Mouse (Mus musculus): ENCODE results near the gene Ints3. TPM values are rescaled to one million over a fixed set of nuclear protein-coding genes. Genes with fewer than 3 reads are reported as not detected.

Gene Ints3
- polyA plus RNA-seq, 1 experiment: 22.9 TPM

DNA sequence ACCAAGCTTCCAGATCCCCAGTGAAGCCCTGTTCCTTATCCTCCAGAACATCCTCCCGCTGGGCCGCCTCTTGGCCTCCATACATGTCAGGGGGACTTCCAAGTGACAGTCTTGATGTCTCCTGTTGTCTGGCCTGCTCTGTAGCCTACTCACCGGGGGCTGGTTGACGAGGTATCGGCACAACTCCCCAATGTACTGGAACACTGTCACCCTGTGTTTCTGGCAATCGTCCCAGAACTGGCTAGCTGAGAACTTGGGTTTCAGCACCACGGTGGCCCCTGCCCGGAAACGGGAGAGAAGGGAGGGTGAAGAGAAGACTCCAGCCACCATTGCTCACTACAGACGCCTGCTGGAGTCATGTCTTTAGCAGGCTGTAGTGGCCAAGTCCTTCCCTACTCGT is 45.9 kb downstream of the Ints3 start:
- H3K36me3 ChIP-seq (ENCODE audit: control insufficient read depth, insufficient read depth, low read length): no peaks in the 10 kb centered on the region
- peak; percentile 59 for DNase-seq
- H3K4me1 ChIP-seq (ENCODE audit: control insufficient read depth, insufficient read depth, low read length): 0 out of 2 replicates have a peak, but pooled peaks cover 4% of the 10 kb centered on the region
- no peaks in the 10 kb centered on the region for H3K27me3 ChIP-seq (replicated peaks; ENCODE audit: control insufficient read depth, insufficient read depth, low read length)
- TF ChIP-seq POLR2A (IDR thresholded peaks at IDR 0.05; ENCODE audit: low read depth, low read length) (no peak), CTCF (conservative IDR thresholded peaks at IDR 0.05; ENCODE audit: insufficient read depth, insufficient read length, low read depth, low read length) (no peak)
- no peak overlapping the region for H3K27ac ChIP-seq (ENCODE audit: insufficient read depth, low read depth, low read length)
- WGBS: 65% methylated on average over 11 of the region's 11 CpGs
- H3K4me3 ChIP-seq (ENCODE audit: insufficient read depth, low read depth, low read length): no peak overlapping the region

DNA sequence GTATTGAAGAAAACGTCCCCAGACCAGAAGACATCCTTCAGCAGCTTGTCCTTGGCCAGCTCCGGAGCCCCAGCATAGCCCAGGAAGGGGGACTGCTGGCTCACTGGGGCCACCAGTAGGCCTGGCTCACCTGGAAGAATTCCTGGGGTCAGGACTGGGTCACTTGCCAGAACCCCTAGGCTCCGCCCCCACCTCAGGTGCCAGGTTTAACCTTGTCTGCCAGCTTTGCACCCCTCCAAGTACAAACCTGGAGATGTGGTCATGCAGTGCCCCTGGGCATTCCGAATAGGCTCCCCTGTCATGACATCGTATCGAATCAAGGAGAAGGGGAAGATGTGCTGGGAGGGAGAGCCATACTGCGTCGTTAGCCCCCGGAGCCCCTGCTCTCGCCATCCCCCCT is 46.6 kb downstream of the Ints3 start:
- no peak overlapping the region for H3K4me3 ChIP-seq (ENCODE audit: insufficient read depth, low read depth, low read length)
- H3K36me3 ChIP-seq (ENCODE audit: control insufficient read depth, insufficient read depth, low read length): no peaks in the 10 kb centered on the region
- no peak for TF ChIP-seq CTCF (conservative IDR thresholded peaks at IDR 0.05; ENCODE audit: insufficient read depth, insufficient read length, low read depth, low read length)
- no peak for TF ChIP-seq POLR2A (IDR thresholded peaks at IDR 0.05; ENCODE audit: low read depth, low read length)
- no peaks in the 10 kb centered on the region for H3K27me3 ChIP-seq (replicated peaks; ENCODE audit: control insufficient read depth, insufficient read depth, low read length)
- DNase-seq: no peak
- no peak overlapping the region for H3K27ac ChIP-seq (ENCODE audit: insufficient read depth, low read depth, low read length)
- H3K4me1 ChIP-seq (ENCODE audit: control insufficient read depth, insufficient read depth, low read length): 0 out of 2 replicates have a peak, but pooled peaks cover 4% of the 10 kb centered on the region
- 95% methylated on average over 10 of the region's 10 CpGs for WGBS

DNA sequence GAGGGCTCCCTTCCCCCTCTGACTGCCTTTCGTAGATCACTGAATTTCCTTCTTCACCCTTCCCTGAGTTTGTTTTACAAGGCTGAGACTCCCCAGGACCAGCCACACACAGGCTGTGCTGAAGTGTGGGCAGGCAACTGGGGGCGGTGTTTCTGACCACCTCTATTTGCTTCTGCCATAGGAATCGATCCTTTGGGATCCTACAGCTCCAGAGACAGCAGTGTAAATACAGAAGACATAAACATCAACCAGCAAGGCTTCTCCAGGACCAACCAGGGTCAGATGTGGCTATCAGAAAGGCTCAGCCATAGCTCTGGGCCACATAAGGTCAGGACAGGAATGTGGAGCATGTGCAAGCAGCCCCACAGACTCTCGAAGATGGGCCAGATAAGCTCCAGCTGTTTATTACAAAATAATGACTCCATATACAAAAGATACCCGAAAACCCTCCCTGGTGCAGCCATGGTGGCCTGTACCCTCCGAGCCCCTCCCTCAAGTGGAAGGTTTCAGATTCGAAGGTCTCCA is 48.5 kb downstream of the Ints3 start:
- DNase-seq: peak; percentile 51
- no peak overlapping the region for H3K4me3 ChIP-seq (ENCODE audit: insufficient read depth, low read depth, low read length)
- WGBS: 57% methylated on average over 7 of the region's 7 CpGs
- H3K36me3 ChIP-seq (ENCODE audit: control insufficient read depth, insufficient read depth, low read length): no peaks in the 10 kb centered on the region
- TF ChIP-seq CTCF (conservative IDR thresholded peaks at IDR 0.05; ENCODE audit: insufficient read depth, insufficient read length, low read depth, low read length) (no peak), POLR2A (IDR thresholded peaks at IDR 0.05; ENCODE audit: low read depth, low read length) (no peak)
- peak overlapping the region; percentile 40; the same call in 1 of the 2 replicates for H3K27ac ChIP-seq (ENCODE audit: insufficient read depth, low read depth, low read length)
- H3K27me3 ChIP-seq (replicated peaks; ENCODE audit: control insufficient read depth, insufficient read depth, low read length): no peaks in the 10 kb centered on the region
- H3K4me1 ChIP-seq (ENCODE audit: control insufficient read depth, insufficient read depth, low read length): 0 out of 2 replicates have a peak, but pooled peaks cover under 1% of the 10 kb centered on the region

- Histone ChIP-seq H3K4me3 (ENCODE audit: insufficient read depth, low read depth, low read length) (no peak overlapping the region), H3K27me3 (replicated peaks; ENCODE audit: control insufficient read depth, insufficient read depth, low read length) (no peaks in the 10 kb centered on the region), H3K36me3 (ENCODE audit: control insufficient read depth, insufficient read depth, low read length) (no peaks in the 10 kb centered on the region), H3K4me1 (ENCODE audit: control insufficient read depth, insufficient read depth, low read length) (no peaks in the 10 kb centered on the region), H3K27ac (ENCODE audit: insufficient read depth, low read depth, low read length) (no peak overlapping the region)
- no peak for DNase-seq
- TF ChIP-seq POLR2A (IDR thresholded peaks at IDR 0.05; ENCODE audit: low read depth, low read length): no peak
- no peak for TF ChIP-seq CTCF (conservative IDR thresholded peaks at IDR 0.05; ENCODE audit: insufficient read depth, insufficient read length, low read depth, low read length)
- 85% methylated on average over 4 of the region's 4 CpGs for WGBS
These were observed 49.7 kb downstream of the Ints3 start for GRCm38 (mm10) chr3:90383690-90384089.

- H3K4me3 ChIP-seq (ENCODE audit: insufficient read depth, low read depth, low read length): no peak overlapping the region
- H3K27me3 ChIP-seq (replicated peaks; ENCODE audit: control insufficient read depth, insufficient read depth, low read length): no peaks in the 10 kb centered on the region
- WGBS: 73% methylated on average over 11 of the region's 11 CpGs
- no peak overlapping the region for H3K27ac ChIP-seq (ENCODE audit: insufficient read depth, low read depth, low read length)
- DNase-seq: no peak
- no peaks in the 10 kb centered on the region for H3K36me3 ChIP-seq (ENCODE audit: control insufficient read depth, insufficient read depth, low read length)
- H3K4me1 ChIP-seq (ENCODE audit: control insufficient read depth, insufficient read depth, low read length): no peaks in the 10 kb centered on the region
- TF ChIP-seq CTCF (conservative IDR thresholded peaks at IDR 0.05; ENCODE audit: insufficient read depth, insufficient read length, low read depth, low read length): no peak
- no peak for TF ChIP-seq POLR2A (IDR thresholded peaks at IDR 0.05; ENCODE audit: low read depth, low read length)
These were observed 51.7 kb downstream of the Ints3 start for GRCm38 (mm10) chr3:90381727-90382126.

- Histone ChIP-seq H3K36me3 (ENCODE audit: control insufficient read depth, insufficient read depth, low read length) (no peaks in the 10 kb centered on the region), H3K4me3 (ENCODE audit: insufficient read depth, low read depth, low read length) (no peak overlapping the region), H3K27ac (ENCODE audit: insufficient read depth, low read depth, low read length) (no peak overlapping the region), H3K4me1 (ENCODE audit: control insufficient read depth, insufficient read depth, low read length) (no peaks in the 10 kb centered on the region), H3K27me3 (replicated peaks; ENCODE audit: control insufficient read depth, insufficient read depth, low read length) (no peaks in the 10 kb centered on the region)
- DNase-seq: no peak
- WGBS: 80% methylated on average over 5 of the region's 5 CpGs
- no peak for TF ChIP-seq POLR2A (IDR thresholded peaks at IDR 0.05; ENCODE audit: low read depth, low read length)
- no peak for TF ChIP-seq CTCF (conservative IDR thresholded peaks at IDR 0.05; ENCODE audit: insufficient read depth, insufficient read length, low read depth, low read length)
These were observed 54.9 kb downstream of the Ints3 start for GRCm38 (mm10) chr3:90378496-90378895.

DNA sequence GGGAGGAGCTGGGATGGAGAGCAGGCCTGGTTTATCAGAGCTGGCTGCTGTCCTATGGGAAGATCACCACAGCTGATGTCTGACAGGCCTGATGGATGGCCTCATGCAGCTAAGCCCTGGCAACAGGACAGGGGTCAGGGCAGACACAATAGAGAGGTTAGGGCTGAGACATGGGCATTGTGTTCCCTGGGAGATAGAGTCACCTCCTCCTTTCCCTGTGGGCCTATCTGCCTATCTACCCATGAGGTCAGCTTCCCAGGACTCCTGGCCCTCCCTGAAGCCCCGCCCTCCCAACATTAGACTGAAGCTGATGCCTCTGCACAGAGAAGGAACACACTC is 57.2 kb downstream of the Ints3 start:
- Histone ChIP-seq H3K36me3 (ENCODE audit: control insufficient read depth, insufficient read depth, low read length) (no peaks in the 10 kb centered on the region), H3K27me3 (replicated peaks; ENCODE audit: control insufficient read depth, insufficient read depth, low read length) (no peaks in the 10 kb centered on the region), H3K4me1 (ENCODE audit: control insufficient read depth, insufficient read depth, low read length) (no peaks in the 10 kb centered on the region), H3K27ac (ENCODE audit: insufficient read depth, low read depth, low read length) (no peak overlapping the region), H3K4me3 (ENCODE audit: insufficient read depth, low read depth, low read length) (no peak overlapping the region)
- TF ChIP-seq POLR2A (IDR thresholded peaks at IDR 0.05; ENCODE audit: low read depth, low read length) (no peak), CTCF (conservative IDR thresholded peaks at IDR 0.05; ENCODE audit: insufficient read depth, insufficient read length, low read depth, low read length) (no peak)
- 88% methylated on average over 1 of the region's 1 CpGs for WGBS
- peak; percentile 58 for DNase-seq

Measured in kidney, adult 2 months (tissue).